8 mouse cellular contexts compared by ENCODE assay signal in genomic region chr5:114571451-114572030, GRCm38 (mm10). TPM values are rescaled to one million over a fixed set of nuclear protein-coding genes. Genes with fewer than 3 reads are reported as not detected.
DNase-seq lines count a peak whose midpoint lies in the region; ATAC-seq and TF ChIP-seq lines count a peak whose summit lies in the region.
"Had no signal": no experiment of that assay in that cellular context is flagged by ENCODE, and none has a peak within 500 bp of the region (broad histone marks: within the 10 kb centered on the region; RNA-seq: fewer than 3 reads in every experiment).

No protein-coding gene starts in this region.

- peaks cover 64% of the 10 kb centered on the region for H3K4me1 ChIP-seq in embryonic facial prominence, embryonic 12.5 days
- peaks cover 46% of the 10 kb centered on the region; the same call in 1 of the 2 replicates for H3K4me1 ChIP-seq in kidney, postnatal 0 days (replicated peaks; ENCODE audit: insufficient read depth, low read length)
- peaks cover 73% of the 10 kb centered on the region for H3K4me1 ChIP-seq in neural tube, embryonic 14.5 days (ENCODE audit: control insufficient read depth, insufficient read depth, low read length)

- peak overlapping the region; percentile 39; the same call in 1 of the 2 replicates for H3K9ac ChIP-seq in embryonic facial prominence, embryonic 12.5 days
- peak overlapping the region; percentile 39 for H3K9ac ChIP-seq in kidney, postnatal 0 days (ENCODE audit: low read depth, low read length)
- peak overlapping the region; percentile 55 for H3K9ac ChIP-seq in neural tube, embryonic 14.5 days (replicated peaks; ENCODE audit: low read depth, low read length)

- H3K4me3 ChIP-seq in embryonic facial prominence, embryonic 12.5 days, result peak overlapping the region; percentile 37
- peak overlapping the region; percentile 32 for H3K4me3 ChIP-seq in kidney, postnatal 0 days (replicated peaks; ENCODE audit: low read depth, low read length)
- peak overlapping the region; percentile 43 for H3K4me3 ChIP-seq in neural tube, embryonic 14.5 days (ENCODE audit: low read depth, low read length)

- peak; percentile 39 to 43 for DNase-seq in left cerebral cortex, postnatal 25 days (ENCODE audit: low spot score in 2 of 2)
- DNase-seq in left cerebral cortex, adult 9 months (ENCODE audit: low spot score in 2 of 2), result no peak
- DNase-seq in kidney, postnatal 0 days (ENCODE audit: low spot score), result peak; percentile 72
- DNase-seq in thymus, postnatal 25 days, result no peak

- TF ChIP-seq CTCF in kidney, postnatal 0 days (IDR thresholded peaks at IDR 0.05; ENCODE audit: low read depth), result no peak

- H3K27me3 ChIP-seq in embryonic facial prominence, embryonic 12.5 days, result peaks cover 50% of the 10 kb centered on the region
- H3K27me3 ChIP-seq in kidney, postnatal 0 days (ENCODE audit: insufficient read depth, low read length), result no peaks in the 10 kb centered on the region
- no peaks in the 10 kb centered on the region for H3K27me3 ChIP-seq in neural tube, embryonic 14.5 days (ENCODE audit: control insufficient read depth, insufficient read depth, low read length)

- WGBS in embryonic facial prominence, embryonic 12.5 days, result 1% methylated on average over 39 of the region's 39 CpGs
- WGBS in kidney, postnatal 0 days, result 3% methylated on average over 39 of the region's 39 CpGs
- under 1% methylated on average over 39 of the region's 39 CpGs for WGBS in neural tube, embryonic 14.5 days

- H3K9me3 ChIP-seq in embryonic facial prominence, embryonic 12.5 days, result no peaks in the 10 kb centered on the region
- H3K9me3 ChIP-seq in kidney, postnatal 0 days (replicated peaks; ENCODE audit: low read length), result no peaks in the 10 kb centered on the region
- H3K9me3 ChIP-seq in neural tube, embryonic 14.5 days (ENCODE audit: control insufficient read depth, low read length), result no peaks in the 10 kb centered on the region

- intact Hi-C loops in left cerebral cortex, postnatal 25 days (cut with DNase I), result loop anchor here (5.0 kb wide), 1 partner anchor 214 kb away; no protein-coding TSS in a partner anchor

- H3K36me3 ChIP-seq in embryonic facial prominence, embryonic 12.5 days, result no peaks in the 10 kb centered on the region
- H3K36me3 ChIP-seq in kidney, postnatal 0 days (ENCODE audit: insufficient read depth, low read length), result no peaks in the 10 kb centered on the region
- no peaks in the 10 kb centered on the region for H3K36me3 ChIP-seq in neural tube, embryonic 14.5 days (ENCODE audit: control insufficient read depth, insufficient read depth, low read length)

- H3K27ac ChIP-seq in embryonic facial prominence, embryonic 12.5 days, result no peak overlapping the region
- H3K27ac ChIP-seq in kidney, postnatal 0 days, result no peak overlapping the region; the same call in 1 of the 2 replicates
- H3K27ac ChIP-seq in neural tube, embryonic 14.5 days (ENCODE audit: low read depth, low read length), result peak overlapping the region; percentile 84
- H3K27ac ChIP-seq: macrophage had no signal

- ATAC-seq in embryonic facial prominence, embryonic 12.5 days (ENCODE audit: insufficient number of reproducible peaks, insufficient read depth, low FRiP score, low TSS enrichment), result peak; percentile 16; the same call in 1 of the 2 replicates
- ATAC-seq in kidney, postnatal 0 days (replicated peaks; ENCODE audit: low FRiP score, low read depth), result no peak
- peak; percentile 5; the same call in 1 of the 2 replicates for ATAC-seq in neural tube, embryonic 14.5 days (ENCODE audit: low read depth)
- no peak for ATAC-seq in frontal cortex, adult (ENCODE audit: low TSS enrichment)

- H3K4me2 ChIP-seq in embryonic facial prominence, embryonic 12.5 days (replicated peaks), result peak overlapping the region; percentile 65
- peak overlapping the region; percentile 66 for H3K4me2 ChIP-seq in kidney, postnatal 0 days (ENCODE audit: low read length)
- H3K4me2 ChIP-seq in neural tube, embryonic 14.5 days (ENCODE audit: low read depth, low read length), result peak overlapping the region; percentile 77

RNA-seq across cellular contexts. Expression of gene Fam222a, which starts 3.7 kb away (rescaled TPM):
- 10 to 100 TPM in 1 of 2 experiments, 1 to 10 TPM in 1; 6.8 to 12.8 TPM for total RNA-seq in left cerebral cortex, postnatal 25 days (2021)
- polyA plus RNA-seq in embryonic facial prominence, embryonic 12.5 days (2016; fragmentation: Nextera tagmentation; extraction: Ambion mirVana), result 2.9 and 3.4 TPM in 2 replicates
- polyA plus RNA-seq in kidney, postnatal 0 days (2015; fragmentation: Nextera tagmentation; extraction: Ambion mirVana), result 5.0 and 5.8 TPM in 2 replicates
- 5.3 and 7.0 TPM in 2 replicates for polyA plus RNA-seq in neural tube, embryonic 14.5 days (2014; fragmentation: Nextera tagmentation; extraction: Ambion mirVana)

Comparison
In these comparisons a context has a peak if more than half of its experiments do, and no peak if none do; other contexts are left out.
1. DNase-seq: peak in left cerebral cortex, postnatal 25 days (2 of 2) and kidney, postnatal 0 days (single experiment); none in left cerebral cortex, adult 9 months (0 of 2) and thymus, postnatal 25 days (single experiment).
2. ATAC-seq: peak in embryonic facial prominence, embryonic 12.5 days (single experiment) and neural tube, embryonic 14.5 days (single experiment); none in kidney, postnatal 0 days (single experiment) and frontal cortex, adult (single experiment).
3. Peak in every context shown above with its lines, with median percentiles within 50 percentile points of each other: H3K4me2 ChIP-seq, H3K4me3 ChIP-seq and H3K9ac ChIP-seq.